Mouse (Mus musculus): ENCODE measurements around the gene Tlx3. TPM values are rescaled to one million over a fixed set of nuclear protein-coding genes. Genes with fewer than 3 reads are reported as not detected.

Gene Tlx3
- polyA plus RNA-seq, 1 experiment from 2014 or later, result 1.1 TPM

GRCm38 (mm10) chr11:33159741-33160140, 43.6 kb downstream of the Tlx3 start:
- no peak overlapping the region for H3K9ac ChIP-seq
- no peak overlapping the region for H3K27ac ChIP-seq
- ATAC-seq (replicated peaks), result no peak
- no peak overlapping the region for H3K4me2 ChIP-seq
- peaks cover 22% of the 10 kb centered on the region for H3K36me3 ChIP-seq (replicated peaks)
- H3K27me3 ChIP-seq (replicated peaks), result no peaks in the 10 kb centered on the region
- no peak overlapping the region for H3K4me3 ChIP-seq
- no peaks in the 10 kb centered on the region for H3K9me3 ChIP-seq
- 92% methylated on average over 3 of the region's 3 CpGs for WGBS
- peaks cover 20% of the 10 kb centered on the region for H3K4me1 ChIP-seq

GRCm38 (mm10) chr11:33157453-33158196, 45.8 kb downstream of the Tlx3 start:
- no peak overlapping the region for H3K27ac ChIP-seq

GRCm38 (mm10) chr11:33156436-33157015, 46.9 kb downstream of the Tlx3 start:
- Histone ChIP-seq H3K27me3 (replicated peaks) (no peaks in the 10 kb centered on the region), H3K9me3 (no peaks in the 10 kb centered on the region), H3K4me3 (no peak overlapping the region), H3K9ac (no peak overlapping the region), H3K4me1 (peaks cover 11% of the 10 kb centered on the region), H3K36me3 (replicated peaks) (peaks cover 40% of the 10 kb centered on the region), H3K4me2 (no peak overlapping the region), H3K27ac (no peak overlapping the region)
- ATAC-seq (replicated peaks), result no peak
- WGBS, result 86% methylated on average over 4 of the region's 4 CpGs

More at GRCm38 (mm10) chr11:33157453-33158196, 45.8 kb downstream of the Tlx3 start:
- H3K4me1 ChIP-seq, result peaks cover 16% of the 10 kb centered on the region
- no peak overlapping the region for H3K9ac ChIP-seq
- H3K9me3 ChIP-seq, result no peaks in the 10 kb centered on the region
- H3K4me2 ChIP-seq, result no peak overlapping the region
- H3K27me3 ChIP-seq (replicated peaks), result no peaks in the 10 kb centered on the region
- H3K4me3 ChIP-seq, result no peak overlapping the region
- ATAC-seq (replicated peaks), result no peak
- H3K36me3 ChIP-seq (replicated peaks), result peaks cover 33% of the 10 kb centered on the region
- 85% methylated on average over 2 of the region's 2 CpGs for WGBS

- H3K27ac ChIP-seq, result no peak overlapping the region
- ATAC-seq (replicated peaks), result no peak
- H3K27me3 ChIP-seq (replicated peaks), result no peaks in the 10 kb centered on the region
- H3K36me3 ChIP-seq (replicated peaks), result peaks cover 56% of the 10 kb centered on the region
- H3K9me3 ChIP-seq, result no peaks in the 10 kb centered on the region
- H3K4me2 ChIP-seq, result no peak overlapping the region
- 86% methylated on average over 3 of the region's 3 CpGs for WGBS
- no peak overlapping the region for H3K4me3 ChIP-seq
- no peak overlapping the region for H3K9ac ChIP-seq
- H3K4me1 ChIP-seq, result no peaks in the 10 kb centered on the region
Measured at GRCm38 (mm10) chr11:33154459-33154858, 48.9 kb downstream of the Tlx3 start.

GRCm38 (mm10) chr11:33152997-33153396, 50.4 kb downstream of the Tlx3 start:
- ATAC-seq (replicated peaks), result no peak
- Histone ChIP-seq H3K27ac (no peak overlapping the region), H3K4me2 (no peak overlapping the region), H3K36me3 (replicated peaks) (peaks cover 55% of the 10 kb centered on the region), H3K4me3 (no peak overlapping the region), H3K27me3 (replicated peaks) (no peaks in the 10 kb centered on the region), H3K4me1 (no peaks in the 10 kb centered on the region), H3K9me3 (no peaks in the 10 kb centered on the region), H3K9ac (no peak overlapping the region)
- 92% methylated on average over 1 of the region's 1 CpGs for WGBS

- peaks cover 4% of the 10 kb centered on the region for H3K4me1 ChIP-seq
- H3K9me3 ChIP-seq, result no peaks in the 10 kb centered on the region
- H3K36me3 ChIP-seq (replicated peaks), result peaks cover 46% of the 10 kb centered on the region
- no peaks in the 10 kb centered on the region for H3K27me3 ChIP-seq (replicated peaks)
- H3K9ac ChIP-seq, result no peak overlapping the region
- no peak overlapping the region for H3K27ac ChIP-seq
- WGBS, result 82% methylated on average over 4 of the region's 4 CpGs
- ATAC-seq (replicated peaks), result no peak
- H3K4me3 ChIP-seq, result no peak overlapping the region
- no peak overlapping the region for H3K4me2 ChIP-seq
Measured at GRCm38 (mm10) chr11:33151780-33152145, 51.6 kb downstream of the Tlx3 start.

GRCm38 (mm10) chr11:33151128-33151779, 52.1 kb downstream of the Tlx3 start:
- peaks cover 7% of the 10 kb centered on the region for H3K4me1 ChIP-seq

More at GRCm38 (mm10) chr11:33151128-33151779, 52.1 kb downstream of the Tlx3 start:
- Histone ChIP-seq H3K9ac (no peak overlapping the region), H3K9me3 (no peaks in the 10 kb centered on the region), H3K36me3 (replicated peaks) (peaks cover 41% of the 10 kb centered on the region), H3K4me3 (no peak overlapping the region), H3K27ac (no peak overlapping the region), H3K4me2 (no peak overlapping the region), H3K27me3 (replicated peaks) (no peaks in the 10 kb centered on the region)
- no peak for ATAC-seq (replicated peaks)
- WGBS, result 79% methylated on average over 3 of the region's 3 CpGs

Other genes with a start within 250 kb of the Tlx3 start
- gene Fgf18, start 56.2 kb downstream of the Tlx3 start, polyA plus RNA-seq (2015; fragmentation: Nextera tagmentation; extraction: Ambion mirVana), result 3.8 and 5.0 TPM in 2 replicates
- gene Npm1, start 40.4 kb downstream of the Tlx3 start, polyA plus RNA-seq (2015; fragmentation: Nextera tagmentation; extraction: Ambion mirVana), result 375 and 382 TPM in 2 replicates
- gene Gm12117, start 73.1 kb upstream of the Tlx3 start, polyA plus RNA-seq (2015; fragmentation: Nextera tagmentation; extraction: Ambion mirVana), result not detected in 2 replicates